Mouse (Mus musculus): ENCODE results near the gene Tmem97. TPM values are rescaled to one million over a fixed set of nuclear protein-coding genes. Genes with fewer than 3 reads are reported as not detected.
"Not testable (repeated sequence)": the region's sequence is repeated elsewhere in the genome, so short reads cannot be mapped to it uniquely, and the experiment has no call there.

The Tmem97 gene
- total RNA-seq, 1 experiment from 2014 or later: 0.93 TPM

GRCm38 (mm10) chr11:78556070-78556469 is 5.5 kb upstream of the Tmem97 start:
- no peak for ATAC-seq (ENCODE audit: extremely low read depth, insufficient number of reproducible peaks, low FRiP score, poor library complexity, severe bottlenecking)

DNA sequence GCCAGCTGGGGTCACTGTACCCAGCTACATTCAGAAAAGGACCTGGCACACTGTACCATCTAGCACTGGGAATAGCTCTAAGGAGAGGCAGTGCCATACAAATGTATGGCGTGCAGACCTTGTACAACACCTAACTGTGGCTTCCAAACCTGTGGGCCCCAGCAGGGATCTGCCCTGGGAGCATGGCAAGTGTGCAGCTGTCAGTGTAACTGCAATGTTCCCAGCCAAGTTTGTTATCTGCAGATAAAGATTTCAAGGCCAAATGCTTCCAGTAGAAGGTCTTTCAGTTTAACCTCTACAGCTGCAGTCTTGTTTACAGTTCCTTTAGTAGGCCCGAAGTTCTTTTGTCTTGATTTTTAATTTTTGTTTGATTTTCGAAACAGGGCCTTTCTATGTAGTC is 5.0 kb upstream of the Tmem97 start:
- ATAC-seq (ENCODE audit: extremely low read depth, insufficient number of reproducible peaks, low FRiP score, poor library complexity, severe bottlenecking): no peak

GRCm38 (mm10) chr11:78551059-78551398 is 452 bp upstream of the Tmem97 start:
- ATAC-seq (ENCODE audit: extremely low read depth, insufficient number of reproducible peaks, low FRiP score, poor library complexity, severe bottlenecking): no peak

GRCm38 (mm10) chr11:78549491-78549987 is 1.0 kb downstream of the Tmem97 start:
- no peak for ATAC-seq (ENCODE audit: extremely low read depth, insufficient number of reproducible peaks, low FRiP score, poor library complexity, severe bottlenecking)

DNA sequence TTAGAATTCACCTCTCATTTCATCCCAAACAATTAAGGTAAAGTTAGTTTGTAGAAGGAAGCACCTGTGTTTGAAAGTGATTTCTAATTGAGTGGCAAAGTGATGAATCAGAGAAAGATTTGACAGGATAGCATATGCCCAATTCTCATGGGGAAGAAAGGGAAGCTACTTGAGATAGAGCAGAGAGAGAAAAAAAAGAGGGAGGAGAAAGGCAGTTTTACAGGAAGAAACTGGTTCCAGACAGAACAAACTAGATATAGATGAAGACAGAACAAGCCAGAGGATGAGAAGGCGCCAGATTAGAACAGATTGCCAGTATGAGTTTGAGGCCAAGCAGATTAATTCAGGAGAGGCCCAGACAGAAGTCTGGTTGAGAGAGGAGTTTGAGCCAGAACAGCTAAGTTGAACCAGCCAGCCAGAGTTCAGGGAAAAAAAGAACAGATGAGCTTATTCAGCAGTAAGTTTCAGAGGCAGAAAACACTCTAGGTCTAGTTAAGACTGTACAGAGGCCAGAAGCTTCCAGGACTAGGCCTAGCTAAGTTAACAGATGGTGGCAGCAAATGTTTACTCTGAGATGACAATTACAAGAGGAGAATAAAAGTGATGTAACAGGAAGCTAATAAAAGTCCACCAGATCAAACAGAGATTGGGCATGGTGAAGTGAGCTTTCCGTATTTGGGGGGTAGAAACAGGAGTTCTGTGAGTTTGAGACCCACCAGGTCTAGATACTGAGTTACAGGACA is 2.7 kb downstream of the Tmem97 start:
- ATAC-seq (ENCODE audit: extremely low read depth, insufficient number of reproducible peaks, low FRiP score, poor library complexity, severe bottlenecking): no peak

- ATAC-seq (ENCODE audit: extremely low read depth, insufficient number of reproducible peaks, low FRiP score, poor library complexity, severe bottlenecking): no peak
These were observed 5.4 kb downstream of the Tmem97 start for GRCm38 (mm10) chr11:78545181-78545580.

- ATAC-seq (ENCODE audit: extremely low read depth, insufficient number of reproducible peaks, low FRiP score, poor library complexity, severe bottlenecking): no peak
These were observed 6.0 kb downstream of the Tmem97 start for GRCm38 (mm10) chr11:78544449-78545111.

DNA sequence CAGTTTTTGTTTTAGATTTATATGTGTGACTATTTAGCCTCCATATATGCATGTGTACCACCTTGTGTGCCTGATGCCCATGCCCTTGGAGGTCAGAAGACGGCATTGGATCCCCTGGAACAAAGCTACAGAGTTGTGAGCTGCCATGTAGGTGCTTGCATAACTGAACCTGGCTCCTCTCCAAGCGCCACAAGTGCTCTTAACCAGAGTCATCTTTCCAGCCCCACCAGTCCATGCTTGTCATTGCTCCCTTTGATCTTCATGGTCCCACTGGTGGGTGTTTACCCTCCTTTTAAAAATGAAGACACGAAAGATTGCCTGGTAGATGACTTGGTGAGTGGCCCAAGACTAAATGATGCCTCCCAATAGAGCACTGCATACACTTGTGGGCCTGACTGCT is 10.2 kb downstream of the Tmem97 start:
- no peak for ATAC-seq (ENCODE audit: extremely low read depth, insufficient number of reproducible peaks, low FRiP score, poor library complexity, severe bottlenecking)

DNA sequence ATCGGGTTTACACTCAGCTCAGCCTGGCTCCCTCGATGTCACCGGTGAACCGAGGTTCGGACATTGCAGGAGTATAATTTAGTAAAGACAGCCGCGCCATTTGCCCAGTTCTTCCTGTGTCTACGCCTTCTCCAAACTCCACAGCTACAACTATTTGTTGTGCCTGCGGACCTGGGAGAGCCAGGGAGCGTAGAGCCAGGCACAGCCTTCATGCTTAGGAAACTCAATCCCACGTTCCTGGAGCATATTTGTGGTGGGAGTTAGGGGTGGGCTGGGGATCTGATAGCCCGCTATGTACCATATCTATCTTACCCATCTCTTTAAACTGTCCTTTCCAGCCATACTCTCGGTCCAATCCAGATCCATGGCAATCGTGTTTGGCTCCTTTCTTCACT is 13.9 kb downstream of the Tmem97 start:
- ATAC-seq (ENCODE audit: extremely low read depth, insufficient number of reproducible peaks, low FRiP score, poor library complexity, severe bottlenecking): no peak

- peak; percentile 96 for ATAC-seq (ENCODE audit: extremely low read depth, insufficient number of reproducible peaks, low FRiP score, poor library complexity, severe bottlenecking)
These were observed 14.4 kb downstream of the Tmem97 start, which contains the start of the genes Tnfaip1 and Ift20 for GRCm38 (mm10) chr11:78536080-78536689. Gene Tnfaip1, minus strand, starts transcription at chr11:78536332. Gene Ift20, plus strand, starts transcription at chr11:78536361.

DNA sequence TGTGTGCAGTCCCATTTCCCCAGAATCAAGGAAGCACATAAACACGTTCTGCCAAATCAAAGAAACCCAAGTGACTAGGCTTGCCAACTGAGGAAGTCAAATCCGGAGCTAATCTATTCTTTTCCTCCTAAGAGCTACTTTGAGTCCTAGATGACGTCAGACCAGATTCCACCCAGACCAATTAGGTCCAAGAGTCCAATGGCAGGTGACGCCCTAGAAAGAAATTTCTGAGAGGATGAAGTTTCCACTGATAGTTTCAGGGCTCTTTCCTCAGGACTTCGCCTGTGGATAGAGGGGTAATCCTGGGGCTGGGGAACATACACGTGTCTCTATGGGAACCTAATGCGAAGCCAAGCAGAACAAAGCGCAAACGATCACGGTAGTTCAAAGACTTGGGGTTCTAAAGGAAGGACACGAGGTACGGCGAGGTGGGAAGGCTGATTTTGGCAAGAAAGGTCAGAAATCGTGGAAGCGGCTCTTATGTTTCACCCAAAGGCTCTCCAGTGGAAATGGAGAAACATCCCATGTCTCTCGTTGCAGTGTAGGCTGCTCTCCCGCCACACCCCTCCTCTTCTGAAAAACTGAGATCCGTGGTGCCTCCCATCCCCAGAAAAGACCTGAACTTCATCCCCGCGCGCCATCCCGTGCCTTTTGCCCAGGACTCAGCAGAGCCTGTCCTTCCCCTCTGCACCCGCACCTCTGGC is 15.0 kb downstream of the Tmem97 start:
- ATAC-seq (ENCODE audit: extremely low read depth, insufficient number of reproducible peaks, low FRiP score, poor library complexity, severe bottlenecking): no peak

- no peak for ATAC-seq (ENCODE audit: extremely low read depth, insufficient number of reproducible peaks, low FRiP score, poor library complexity, severe bottlenecking)
These were observed 16.1 kb downstream of the Tmem97 start for GRCm38 (mm10) chr11:78534516-78534915.

- ATAC-seq (ENCODE audit: extremely low read depth, insufficient number of reproducible peaks, low FRiP score, poor library complexity, severe bottlenecking): not testable (repeated sequence)
These were observed 19.1 kb downstream of the Tmem97 start for GRCm38 (mm10) chr11:78531515-78531914.

- no peak for ATAC-seq (ENCODE audit: extremely low read depth, insufficient number of reproducible peaks, low FRiP score, poor library complexity, severe bottlenecking)
These were observed 19.5 kb downstream of the Tmem97 start for GRCm38 (mm10) chr11:78531046-78531445.

- no peak for ATAC-seq (ENCODE audit: extremely low read depth, insufficient number of reproducible peaks, low FRiP score, poor library complexity, severe bottlenecking)
These were observed 20.6 kb downstream of the Tmem97 start for GRCm38 (mm10) chr11:78530001-78530400.

GRCm38 (mm10) chr11:78528714-78529113 is 21.9 kb downstream of the Tmem97 start:
- no peak for ATAC-seq (ENCODE audit: extremely low read depth, insufficient number of reproducible peaks, low FRiP score, poor library complexity, severe bottlenecking)

GRCm38 (mm10) chr11:78524838-78525237 is 25.7 kb downstream of the Tmem97 start:
- ATAC-seq (ENCODE audit: extremely low read depth, insufficient number of reproducible peaks, low FRiP score, poor library complexity, severe bottlenecking): no peak

- ATAC-seq (ENCODE audit: extremely low read depth, insufficient number of reproducible peaks, low FRiP score, poor library complexity, severe bottlenecking): no peak
These were observed 27.2 kb downstream of the Tmem97 start for GRCm38 (mm10) chr11:78523241-78523955.

GRCm38 (mm10) chr11:78522481-78522997 is 28.0 kb downstream of the Tmem97 start:
- ATAC-seq (ENCODE audit: extremely low read depth, insufficient number of reproducible peaks, low FRiP score, poor library complexity, severe bottlenecking): no peak
